Mouse (Mus musculus) bone marrow macrophage, adult 2 months (primary cell): Measurements from ENCODE around the gene Syt1.

Source experiments
- CTCF ChIP-seq: IDR thresholded peaks from 2 replicates; pipeline ENCODE4 v1.5.1; 2012; ENCODE audit warnings: low read depth, mild to moderate bottlenecking, low read length, moderate library complexity
- POLR2A ChIP-seq: IDR thresholded peaks from 2 replicates; pipeline ENCODE4 v1.6.1; 2012; ENCODE audit warnings: mild to moderate bottlenecking, low read depth, low read length, borderline replicate concordance

- no peak for TF ChIP-seq CTCF
- no peak for TF ChIP-seq POLR2A
These were observed 333.7 kb downstream of the Syt1 start for GRCm38 (mm10) chr10:108677053-108677452.
